Mouse (Mus musculus) lung, embryonic 15.5 days (tissue): Measurements from ENCODE around the gene Ahnak2. TPM values are rescaled to one million over a fixed set of nuclear protein-coding genes. Genes with fewer than 3 reads are reported as not detected.

ENCODE experiments used
- ATAC-seq: fragments of 200-750 bp; cut with Nextera tagmentation; 2 replicates; pipeline ENCODE4 v1.8.0; 2017; ENCODE audit warnings: moderate number of reproducible peaks, borderline replicate concordance; ENCODE audit not compliant: low FRiP score, low TSS enrichment; ENCODE audit errors: extremely low read depth
- H3K27ac ChIP-seq: fragments of 300-500 bp; sonication (generic); 2 replicates; pipeline ENCODE4 v1.5.1; 2015; ENCODE audit warnings: moderate library complexity, mild to moderate bottlenecking, inconsistent platforms
- H3K27me3 ChIP-seq: fragments of 300-500 bp; sonication (generic); 2 replicates; pipeline ENCODE4 v1.6.1; 2015; ENCODE audit warnings: inconsistent platforms
- H3K36me3 ChIP-seq: fragments of 300-500 bp; sonication (generic); 2 replicates; pipeline ENCODE4 v1.6.1; 2015; ENCODE audit warnings: inconsistent platforms
- H3K4me1 ChIP-seq: fragments of 300-500 bp; sonication (generic); 2 replicates; pipeline ENCODE4 v1.6.1; 2015; ENCODE audit warnings: inconsistent platforms
- H3K4me2 ChIP-seq: fragments of 300-500 bp; sonication (generic); 2 replicates; pipeline ENCODE4 v1.6.1; 2015; ENCODE audit warnings: inconsistent platforms, mild to moderate bottlenecking, moderate library complexity
- H3K4me3 ChIP-seq: fragments of 300-500 bp; sonication (generic); 2 replicates; pipeline ENCODE4 v1.5.1; 2015; ENCODE audit warnings: mild to moderate bottlenecking, inconsistent platforms
- H3K9ac ChIP-seq: fragments of 300-500 bp; sonication (generic); 2 replicates; pipeline ENCODE4 v1.6.1; 2015; ENCODE audit warnings: inconsistent platforms
- H3K9me3 ChIP-seq: fragments of 300-500 bp; sonication (generic); 2 replicates; pipeline ENCODE4 v1.6.1; 2016; ENCODE audit warnings: inconsistent platforms
- WGBS: fragments of 180-500 bp; shearing (Covaris S2); methylation state at CpG from one replicate; pipeline ENCODE4 v1.1.7; 2015; 5-methylcytosine and 5-hydroxymethylcytosine counted together
- polyA plus RNA-seq: library from polyadenylated mRNA; unstranded; fragments of >200 nt; fragmentation: Nextera tagmentation; extraction: Ambion mirVana; gene quantifications from 2 replicates; pipeline ENCODE4 v1.2.1, GENCODE M21; 2015

Ahnak2 gene
- polyA plus RNA-seq, 1 experiment from 2014 or later = 0.98 TPM

DNA sequence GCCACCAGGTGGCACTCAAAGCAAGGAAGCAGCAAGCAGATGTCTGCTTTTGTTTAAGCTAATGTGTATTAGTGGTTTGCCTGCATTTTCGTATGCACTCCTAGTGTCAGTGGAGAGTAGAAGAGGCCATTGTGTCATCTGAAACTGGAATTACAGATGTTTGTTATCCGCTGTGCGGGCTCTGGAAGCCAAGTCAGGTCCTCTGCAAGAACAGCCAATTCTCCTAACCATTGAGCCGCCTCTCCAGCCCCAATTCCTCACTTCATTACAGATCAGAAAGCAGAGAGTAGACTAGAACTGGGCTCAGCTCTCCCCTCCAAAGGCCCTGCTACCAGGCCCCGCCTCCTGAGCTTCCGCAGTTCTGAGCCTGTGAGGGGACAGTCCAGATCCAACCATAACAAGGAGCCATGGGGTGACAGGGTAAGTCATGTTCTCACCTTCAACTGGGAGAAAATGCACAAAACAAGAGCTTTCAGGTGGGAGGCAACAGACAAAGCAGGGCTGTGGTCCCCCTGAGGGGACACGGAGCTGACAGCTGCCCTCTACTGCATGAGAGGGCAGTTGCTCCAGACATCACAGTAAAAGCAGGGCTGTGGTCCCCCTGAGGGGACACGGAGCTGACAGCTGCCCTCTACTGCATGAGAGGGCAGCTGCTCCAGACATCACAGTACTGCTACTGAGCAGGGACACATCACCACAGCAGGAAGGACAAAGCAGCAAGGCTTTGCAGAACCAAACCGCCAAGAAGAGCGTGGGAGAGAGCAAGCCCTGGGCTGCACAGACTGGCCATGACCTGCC, 55.5 kb downstream of the Ahnak2 start:
- H3K9me3 ChIP-seq = no peaks in the 10 kb centered on the region
- no peak overlapping the region for H3K4me2 ChIP-seq

DNA sequence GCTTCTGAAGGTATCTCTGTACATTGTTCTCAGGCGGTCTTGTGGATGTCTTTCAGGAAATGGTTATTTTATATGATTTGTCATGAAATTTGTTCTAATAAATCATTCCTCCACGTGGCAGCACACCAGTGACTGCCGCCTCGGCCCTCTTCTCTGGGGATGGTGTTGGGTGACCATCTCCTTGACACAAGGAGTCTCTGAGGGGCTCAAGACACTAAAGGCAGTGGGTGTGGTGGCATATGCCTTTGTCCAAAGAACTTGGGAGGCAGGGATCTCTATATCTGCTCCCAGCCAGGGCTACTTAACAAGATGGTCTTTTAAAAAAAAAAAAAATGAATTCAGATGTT, 56.0 kb downstream of the Ahnak2 start:
- no peaks in the 10 kb centered on the region for H3K9me3 ChIP-seq
- H3K36me3 ChIP-seq = peaks cover 8% of the 10 kb centered on the region; the same call in 1 of the 2 replicates
- H3K9ac ChIP-seq = no peak overlapping the region
- H3K4me3 ChIP-seq = no peak overlapping the region
- 75% methylated on average over 4 of the region's 4 CpGs for WGBS
- H3K4me2 ChIP-seq = no peak overlapping the region
- no peaks in the 10 kb centered on the region for H3K27me3 ChIP-seq
- no peak overlapping the region for H3K27ac ChIP-seq
- peaks cover 18% of the 10 kb centered on the region; the same call in 1 of the 2 replicates for H3K4me1 ChIP-seq
- no peak for ATAC-seq

More for the DNA sequence above, 55.5 kb downstream of the Ahnak2 start:
- H3K9ac ChIP-seq = peak overlapping the region; percentile 4; the same call in 1 of the 2 replicates
- 24% methylated on average over 10 of the region's 10 CpGs for WGBS
- no peak overlapping the region for H3K4me3 ChIP-seq
- 0 out of 2 replicates have a peak overlapping the region, but pooled peaks have one; percentile 3 for H3K27ac ChIP-seq
- H3K36me3 ChIP-seq = peaks cover 8% of the 10 kb centered on the region; the same call in 1 of the 2 replicates
- peak; percentile 16; the same call in 1 of the 2 replicates for ATAC-seq
- H3K4me1 ChIP-seq = peaks cover 18% of the 10 kb centered on the region; the same call in 1 of the 2 replicates
- no peaks in the 10 kb centered on the region for H3K27me3 ChIP-seq

DNA sequence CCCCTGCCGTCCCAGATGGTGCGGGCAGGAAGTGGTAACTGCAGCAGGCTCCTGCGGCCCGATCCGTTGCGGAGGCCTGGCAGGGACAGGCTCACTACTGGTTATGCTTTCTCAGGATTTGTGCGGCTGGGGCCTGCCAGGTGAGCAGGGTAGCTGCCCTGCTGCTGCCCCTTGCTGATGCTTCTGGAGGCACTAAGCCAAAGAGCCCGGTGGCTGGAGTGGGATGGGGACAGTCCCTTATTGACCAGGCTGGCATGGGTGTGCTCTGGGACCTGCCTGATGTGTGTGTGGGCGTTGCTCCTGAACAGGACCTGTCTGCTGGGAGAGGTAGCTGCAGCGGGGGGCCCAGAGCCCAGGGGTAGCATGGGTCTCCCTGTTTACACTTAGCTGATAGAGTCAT, 56.7 kb downstream of the Ahnak2 start:
- 84% methylated on average over 10 of the region's 10 CpGs for WGBS
- Histone ChIP-seq H3K4me1 (peaks cover 18% of the 10 kb centered on the region; the same call in 1 of the 2 replicates), H3K9me3 (no peaks in the 10 kb centered on the region), H3K36me3 (peaks cover 8% of the 10 kb centered on the region; the same call in 1 of the 2 replicates), H3K4me3 (no peak overlapping the region), H3K4me2 (no peak overlapping the region), H3K27ac (no peak overlapping the region), H3K27me3 (no peaks in the 10 kb centered on the region), H3K9ac (no peak overlapping the region)
- no peak for ATAC-seq

DNA sequence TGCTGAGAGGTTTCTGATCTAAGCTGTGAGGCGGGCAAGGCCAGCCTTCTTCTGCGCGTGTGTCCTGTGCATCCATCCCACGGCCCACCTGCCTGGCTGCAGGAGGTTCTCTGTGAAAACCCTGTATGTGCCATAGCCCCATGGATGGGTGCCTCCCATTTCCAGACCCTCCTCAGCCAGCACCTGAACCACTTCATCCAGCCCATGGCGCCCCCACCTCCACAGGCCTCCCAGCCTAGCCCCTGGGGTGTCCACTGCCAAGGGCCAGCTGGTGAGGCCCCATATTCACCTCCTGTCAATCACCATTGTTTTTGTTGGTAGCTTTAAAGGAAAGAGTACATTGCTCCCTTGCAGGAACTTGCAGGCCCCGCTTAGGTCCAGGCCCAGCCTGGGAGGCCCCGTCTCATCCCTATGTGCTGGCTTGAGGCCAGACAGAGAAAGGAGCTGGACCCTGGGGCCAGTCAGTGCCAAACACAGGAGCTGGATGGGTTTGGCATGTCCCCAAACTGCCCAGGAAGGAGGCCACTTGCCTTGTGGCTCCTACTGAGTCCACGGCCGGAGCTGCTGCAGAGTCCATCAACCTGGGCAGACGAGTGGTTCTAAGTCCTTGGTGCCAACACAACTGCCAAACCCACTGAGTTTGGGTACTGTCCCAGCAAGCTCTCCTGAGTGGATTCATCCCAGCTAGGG, 57.4 kb downstream of the Ahnak2 start:
- no peaks in the 10 kb centered on the region for H3K27me3 ChIP-seq
- H3K4me3 ChIP-seq = no peak overlapping the region
- H3K9ac ChIP-seq = no peak overlapping the region
- peaks cover 8% of the 10 kb centered on the region; the same call in 1 of the 2 replicates for H3K36me3 ChIP-seq
- peaks cover 18% of the 10 kb centered on the region; the same call in 1 of the 2 replicates for H3K4me1 ChIP-seq
- H3K4me2 ChIP-seq = no peak overlapping the region
- ATAC-seq = no peak
- H3K27ac ChIP-seq = no peak overlapping the region
- WGBS = 84% methylated on average over 10 of the region's 10 CpGs
- no peaks in the 10 kb centered on the region for H3K9me3 ChIP-seq

DNA sequence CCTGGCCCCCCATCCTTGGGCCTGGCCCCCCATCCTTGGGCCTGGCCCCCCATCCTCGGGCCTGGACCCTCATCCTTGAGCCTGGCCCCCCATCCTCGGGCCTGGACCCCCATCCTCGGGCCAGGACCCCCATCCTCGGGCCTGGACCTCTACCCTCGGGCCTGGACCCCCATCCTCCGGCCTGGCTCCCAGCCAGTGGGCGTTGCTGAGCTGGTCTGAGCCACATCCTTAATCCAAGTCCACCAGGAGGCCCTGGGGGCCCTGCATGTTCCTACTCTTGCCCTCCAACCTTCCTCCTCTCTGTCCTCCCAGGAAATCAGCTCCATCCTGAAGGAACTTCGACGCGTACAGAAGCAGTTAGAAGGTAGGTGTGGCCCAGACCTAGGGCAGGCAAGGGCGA, 58.2 kb downstream of the Ahnak2 start:
- ATAC-seq = no peak
- H3K4me1 ChIP-seq = peaks cover 18% of the 10 kb centered on the region; the same call in 1 of the 2 replicates
- 70% methylated on average over 11 of the region's 11 CpGs for WGBS
- no peak overlapping the region for H3K4me2 ChIP-seq
- no peak overlapping the region for H3K4me3 ChIP-seq
- no peak overlapping the region for H3K27ac ChIP-seq
- H3K27me3 ChIP-seq = no peaks in the 10 kb centered on the region
- peaks cover 10% of the 10 kb centered on the region; the same call in 1 of the 2 replicates for H3K36me3 ChIP-seq
- no peaks in the 10 kb centered on the region for H3K9me3 ChIP-seq
- no peak overlapping the region for H3K9ac ChIP-seq

DNA sequence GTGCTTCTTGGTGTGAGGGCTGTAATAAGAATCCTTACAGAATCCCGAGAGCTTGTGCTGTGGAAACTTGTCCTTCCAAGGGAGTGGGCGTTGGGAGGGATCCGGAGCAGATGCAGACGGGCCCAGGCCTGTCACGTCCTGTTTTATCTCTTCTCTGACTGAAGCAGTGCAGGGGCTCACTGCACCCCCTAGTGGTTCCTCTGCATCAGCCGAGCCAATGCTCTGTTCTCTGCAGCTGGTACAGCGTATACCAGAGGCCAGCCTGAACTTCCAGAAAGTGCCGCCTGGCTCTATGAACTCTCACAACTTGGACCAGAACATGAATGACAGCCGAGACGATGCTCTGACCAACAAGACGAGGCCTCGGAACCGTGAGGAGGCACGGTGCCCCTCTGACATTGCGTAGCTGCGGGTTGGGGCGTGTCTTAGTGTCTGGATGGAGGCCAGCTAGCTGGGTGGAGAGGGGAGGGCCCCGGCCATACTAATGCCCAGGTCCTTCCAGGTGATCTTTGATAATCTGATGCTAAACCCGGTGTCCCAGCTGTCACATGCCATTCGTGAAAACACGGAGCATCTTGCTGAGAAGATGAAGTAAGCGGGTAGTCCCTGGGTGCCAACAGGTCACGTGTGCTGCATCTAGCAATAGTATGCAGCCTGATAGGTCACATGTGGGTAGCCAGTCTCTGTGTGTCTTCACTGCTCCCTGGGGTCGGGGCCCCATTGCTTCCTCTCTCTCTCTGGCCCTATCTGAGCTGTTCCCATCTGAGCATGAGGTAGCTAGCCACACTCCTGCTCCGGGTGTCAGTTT, 59.1 kb downstream of the Ahnak2 start:
- ATAC-seq = peak; percentile 75; the same call in 1 of the 2 replicates
- peaks cover 18% of the 10 kb centered on the region for H3K36me3 ChIP-seq
- H3K4me2 ChIP-seq = no peak overlapping the region
- 46% methylated on average over 25 of the region's 25 CpGs for WGBS
- no peak overlapping the region for H3K9ac ChIP-seq
- H3K27me3 ChIP-seq = no peaks in the 10 kb centered on the region
- H3K9me3 ChIP-seq = no peaks in the 10 kb centered on the region
- H3K4me1 ChIP-seq = peaks cover 18% of the 10 kb centered on the region; the same call in 1 of the 2 replicates
- no peak overlapping the region for H3K4me3 ChIP-seq
- peak overlapping the region; percentile 8; the same call in 1 of the 2 replicates for H3K27ac ChIP-seq

DNA sequence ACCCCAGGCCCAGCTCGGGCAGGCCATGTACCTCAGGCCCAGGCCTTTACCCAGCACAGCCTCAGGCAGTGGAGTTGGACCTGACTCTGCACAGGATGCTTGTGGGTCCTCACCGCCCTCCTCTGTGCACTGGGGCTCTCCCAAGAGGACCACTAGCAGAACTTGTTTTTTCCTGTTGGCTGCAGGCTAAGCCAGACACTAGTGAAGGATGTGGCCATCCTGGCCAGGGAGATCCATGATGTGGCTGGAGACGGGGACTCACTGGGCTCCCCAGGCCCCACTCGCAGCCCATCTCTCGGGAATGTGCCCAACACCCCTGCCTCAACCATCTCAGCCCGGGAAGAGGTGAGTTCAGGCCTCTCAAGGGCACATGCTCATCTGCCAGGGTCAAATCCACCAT, 59.7 kb downstream of the Ahnak2 start:
- H3K9me3 ChIP-seq = no peaks in the 10 kb centered on the region
- 51% methylated on average over 6 of the region's 6 CpGs for WGBS
- no peaks in the 10 kb centered on the region for H3K27me3 ChIP-seq
- no peak for ATAC-seq
- no peak overlapping the region for H3K4me3 ChIP-seq
- peaks cover 18% of the 10 kb centered on the region; the same call in 1 of the 2 replicates for H3K4me1 ChIP-seq
- peak overlapping the region; percentile 8; the same call in 1 of the 2 replicates for H3K27ac ChIP-seq
- H3K4me2 ChIP-seq = no peak overlapping the region
- peaks cover 22% of the 10 kb centered on the region for H3K36me3 ChIP-seq
- H3K9ac ChIP-seq = no peak overlapping the region

DNA sequence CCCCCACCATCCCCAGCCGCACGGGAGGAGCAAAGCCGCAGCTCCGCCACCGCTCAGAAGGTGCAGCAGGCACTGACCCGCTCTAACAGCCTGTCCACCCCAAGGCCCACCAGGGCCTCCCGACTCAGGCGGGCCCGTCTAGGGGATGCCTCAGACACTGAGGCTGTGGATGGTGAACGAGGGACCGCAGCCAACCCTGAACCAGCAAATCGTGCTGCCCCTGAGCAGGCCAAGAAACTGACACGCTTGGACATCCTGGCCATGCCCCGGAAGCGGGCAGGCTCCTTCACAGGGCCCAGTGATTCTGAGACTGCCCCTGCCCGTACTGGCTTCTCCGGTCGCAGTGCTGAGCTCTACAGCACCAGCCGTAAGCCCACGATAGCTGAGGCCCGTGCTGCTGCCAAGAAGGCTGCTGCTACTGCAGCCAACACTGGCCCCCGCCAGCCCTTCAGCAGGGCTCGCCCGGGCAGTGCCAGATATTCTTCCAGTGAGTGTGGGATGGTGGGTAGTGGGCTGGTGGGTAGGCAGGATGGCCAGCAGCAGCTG, 63.4 kb downstream of the Ahnak2 start:
- ATAC-seq = no peak
- WGBS = 89% methylated on average over 24 of the region's 24 CpGs
- no peak overlapping the region for H3K4me3 ChIP-seq
- no peaks in the 10 kb centered on the region for H3K27me3 ChIP-seq
- H3K36me3 ChIP-seq = peaks cover 36% of the 10 kb centered on the region
- H3K4me1 ChIP-seq = peaks cover 7% of the 10 kb centered on the region; the same call in 1 of the 2 replicates
- no peak overlapping the region for H3K9ac ChIP-seq
- no peaks in the 10 kb centered on the region for H3K9me3 ChIP-seq
- H3K4me2 ChIP-seq = no peak overlapping the region
- H3K27ac ChIP-seq = no peak overlapping the region

DNA sequence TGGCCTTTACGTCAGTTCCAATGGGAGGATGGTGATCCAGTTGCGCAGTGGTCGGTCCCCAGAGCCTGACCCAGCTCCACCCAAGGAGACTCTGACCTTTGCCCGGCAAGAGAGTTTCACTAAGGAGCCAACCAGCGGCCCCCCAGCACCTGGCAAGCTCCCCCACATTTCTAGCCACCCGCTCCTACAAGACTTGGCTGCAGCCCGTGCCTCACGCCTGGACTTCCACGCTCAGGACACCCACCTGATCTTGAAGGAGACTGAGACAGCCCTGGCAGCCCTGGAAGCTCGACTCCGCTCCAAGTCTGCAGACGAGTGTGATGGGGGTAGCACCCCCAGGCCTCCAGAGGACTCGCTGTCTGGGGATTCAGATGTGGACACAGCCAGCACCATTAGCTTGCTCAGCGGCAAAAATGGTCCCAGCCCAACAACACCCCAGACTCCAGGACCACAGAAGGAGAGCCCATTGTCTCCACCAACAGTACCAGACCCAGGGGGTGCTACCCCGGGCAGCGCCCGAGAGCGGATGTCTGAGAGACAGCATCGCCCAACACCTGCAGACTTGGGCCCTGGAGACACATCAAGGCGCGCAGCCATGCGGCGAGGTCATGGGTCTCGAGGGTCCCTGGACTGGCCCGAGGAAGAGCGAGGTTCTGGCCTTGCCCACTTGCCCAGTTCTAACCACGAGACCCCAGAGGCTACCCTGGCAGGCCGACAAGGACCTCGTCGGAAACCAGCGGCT, 64.0 kb downstream of the Ahnak2 start:
- Histone ChIP-seq H3K27ac (no peak overlapping the region), H3K9ac (no peak overlapping the region), H3K4me2 (no peak overlapping the region), H3K9me3 (no peaks in the 10 kb centered on the region), H3K36me3 (peaks cover 36% of the 10 kb centered on the region), H3K4me1 (peaks cover 7% of the 10 kb centered on the region; the same call in 1 of the 2 replicates), H3K27me3 (no peaks in the 10 kb centered on the region), H3K4me3 (no peak overlapping the region)
- no peak for ATAC-seq
- 89% methylated on average over 31 of the region's 31 CpGs for WGBS

DNA sequence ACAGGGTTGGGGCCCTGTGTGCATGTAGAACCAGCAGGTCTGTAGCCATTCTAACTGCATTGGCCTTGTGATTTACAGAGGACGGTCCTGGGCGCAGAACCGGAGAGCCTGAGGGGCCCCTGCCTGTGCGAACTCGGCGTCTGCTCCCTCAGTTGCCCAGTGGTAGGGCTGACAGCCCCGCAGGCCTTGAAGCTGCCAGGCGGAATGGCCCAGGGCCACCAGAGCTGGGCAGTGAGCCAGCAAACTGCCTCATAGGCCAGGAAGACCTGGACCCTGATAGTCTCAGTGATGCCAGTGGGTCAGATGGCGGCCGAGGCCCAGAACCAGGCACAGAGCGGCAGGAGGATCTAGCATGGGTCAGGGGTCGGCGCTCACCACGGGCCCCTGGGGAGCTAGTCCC, 64.7 kb downstream of the Ahnak2 start:
- H3K4me3 ChIP-seq = no peak overlapping the region
- H3K27me3 ChIP-seq = no peaks in the 10 kb centered on the region
- H3K4me2 ChIP-seq = no peak overlapping the region
- H3K9me3 ChIP-seq = no peaks in the 10 kb centered on the region
- H3K36me3 ChIP-seq = peaks cover 36% of the 10 kb centered on the region
- 91% methylated on average over 14 of the region's 14 CpGs for WGBS
- no peak overlapping the region for H3K27ac ChIP-seq
- H3K9ac ChIP-seq = no peak overlapping the region
- no peak for ATAC-seq
- H3K4me1 ChIP-seq = peaks cover under 1% of the 10 kb centered on the region; the same call in 1 of the 2 replicates
